Mouse (Mus musculus): ENCODE data around the gene Pld3.
"Not testable (repeated sequence)": the region's sequence is repeated elsewhere in the genome, so short reads cannot be mapped to it uniquely, and the experiment has no call there.

Gene Pld3

GRCm38 (mm10) chr7:27526039-27526827 lies 26.8 kb downstream of the Pld3 start:
- peak in 1 of 2 experiments; percentile 84 for DNase-seq (ENCODE audit: low spot score in 2 of 2)

- no peak for DNase-seq (ENCODE audit: low spot score in 2 of 2)
Measured at GRCm38 (mm10) chr7:27523805-27524204, 29.2 kb downstream of the Pld3 start.

- DNase-seq (ENCODE audit: low spot score in 2 of 2), result no peak
Measured at GRCm38 (mm10) chr7:27522967-27523366, 30.1 kb downstream of the Pld3 start, which contains the start of gene Hipk4. TSS of gene Hipk4 (plus strand) at chr7:27523267.

- no peak for DNase-seq (ENCODE audit: low spot score in 2 of 2)
Measured at GRCm38 (mm10) chr7:27520599-27520998, 32.4 kb downstream of the Pld3 start.

- no peak for DNase-seq (ENCODE audit: low spot score in 2 of 2)
Measured at GRCm38 (mm10) chr7:27520104-27520503, 32.9 kb downstream of the Pld3 start.

GRCm38 (mm10) chr7:27518314-27518713 lies 34.7 kb downstream of the Pld3 start:
- DNase-seq (ENCODE audit: low spot score in 2 of 2), result no peak

GRCm38 (mm10) chr7:27514961-27515360 lies 38.1 kb downstream of the Pld3 start:
- DNase-seq (ENCODE audit: low spot score in 2 of 2), result no peak

- no peak for DNase-seq (ENCODE audit: low spot score in 2 of 2)
Measured at GRCm38 (mm10) chr7:27510809-27511208, 42.2 kb downstream of the Pld3 start.

GRCm38 (mm10) chr7:27508648-27509005 lies 44.4 kb downstream of the Pld3 start:
- DNase-seq (ENCODE audit: low spot score in 2 of 2), result no peak

GRCm38 (mm10) chr7:27507711-27508647 lies 45.0 kb downstream of the Pld3 start:
- DNase-seq (ENCODE audit: low spot score in 2 of 2), result peak; percentile 87 to 91

- DNase-seq (ENCODE audit: low spot score in 2 of 2), result no peak
Measured at GRCm38 (mm10) chr7:27506765-27507370, 46.1 kb downstream of the Pld3 start.

- no peak for DNase-seq (ENCODE audit: low spot score in 2 of 2)
Measured at GRCm38 (mm10) chr7:27501620-27502019, 51.4 kb downstream of the Pld3 start.

- no peak for DNase-seq (ENCODE audit: low spot score in 2 of 2)
Measured at GRCm38 (mm10) chr7:27499036-27499435, 54.0 kb downstream of the Pld3 start, which contains the start of gene Prx. TSS of gene Prx (plus strand) at chr7:27499324.

- not testable (repeated sequence) for DNase-seq (ENCODE audit: low spot score in 2 of 2)
Measured at GRCm38 (mm10) chr7:27494659-27495367, 58.2 kb downstream of the Pld3 start.

GRCm38 (mm10) chr7:27493450-27493849 lies 59.6 kb downstream of the Pld3 start:
- no peak for DNase-seq (ENCODE audit: low spot score in 2 of 2)

GRCm38 (mm10) chr7:27493022-27493421 lies 60.0 kb downstream of the Pld3 start:
- DNase-seq (ENCODE audit: low spot score in 2 of 2), result no peak

GRCm38 (mm10) chr7:27491856-27492255 lies 61.2 kb downstream of the Pld3 start:
- no peak for DNase-seq (ENCODE audit: low spot score in 2 of 2)

- peak; percentile 84 to 85 for DNase-seq (ENCODE audit: low spot score in 2 of 2)
Measured at GRCm38 (mm10) chr7:27490543-27491329, 62.3 kb downstream of the Pld3 start.

- DNase-seq (ENCODE audit: low spot score in 2 of 2), result no peak
Measured at GRCm38 (mm10) chr7:27490227-27490542, 62.8 kb downstream of the Pld3 start.

GRCm38 (mm10) chr7:27489270-27489869 lies 63.6 kb downstream of the Pld3 start:
- no peak for DNase-seq (ENCODE audit: low spot score in 2 of 2)

Measured in frontal cortex, postnatal 36 days (tissue).